Mouse (Mus musculus) testis, postnatal 14 days (tissue): ENCODE results near the gene Rad50.

Source experiments
- DNase-seq: peaks from one replicate; pipeline ENCODE4 v3.0.0; 2021; ENCODE audit warnings: low spot score

Rad50 gene

GRCm38 (mm10) chr11:53706934-53707717 is at the start of gene Rad50:
Gene Rad50, minus strand, starts transcription at chr11:53707319.
- peak; percentile 95 for DNase-seq

- no peak for DNase-seq
These were observed 48.0 kb upstream of the Rad50 start for GRCm38 (mm10) chr11:53755011-53755595.

- no peak for DNase-seq
These were observed 42.7 kb upstream of the Rad50 start for GRCm38 (mm10) chr11:53749716-53750352.

GRCm38 (mm10) chr11:53749306-53749705 is 42.2 kb upstream of the Rad50 start:
- no peak for DNase-seq

- DNase-seq: no peak
These were observed 41.5 kb upstream of the Rad50 start for GRCm38 (mm10) chr11:53748614-53749013.

- no peak for DNase-seq
These were observed 40.9 kb upstream of the Rad50 start for GRCm38 (mm10) chr11:53747985-53748384.

GRCm38 (mm10) chr11:53745260-53745659 is 38.1 kb upstream of the Rad50 start:
- DNase-seq: no peak

GRCm38 (mm10) chr11:53742353-53742752 is 35.2 kb upstream of the Rad50 start:
- DNase-seq: no peak

GRCm38 (mm10) chr11:53737573-53737946 is 30.4 kb upstream of the Rad50 start:
- DNase-seq: peak; percentile 61

GRCm38 (mm10) chr11:53736771-53737572 is 29.9 kb upstream of the Rad50 start:
- DNase-seq: peak; percentile 80

- peak; percentile 77 for DNase-seq
These were observed 28.6 kb upstream of the Rad50 start for GRCm38 (mm10) chr11:53735682-53736245.

GRCm38 (mm10) chr11:53734970-53735681 is 28.0 kb upstream of the Rad50 start:
- no peak for DNase-seq

GRCm38 (mm10) chr11:53734431-53734830 is 27.3 kb upstream of the Rad50 start:
- no peak for DNase-seq

- DNase-seq: no peak
These were observed 26.7 kb upstream of the Rad50 start for GRCm38 (mm10) chr11:53733824-53734223.

- DNase-seq: no peak
These were observed 25.1 kb upstream of the Rad50 start for GRCm38 (mm10) chr11:53732244-53732643.

GRCm38 (mm10) chr11:53731457-53731856 is 24.3 kb upstream of the Rad50 start:
- no peak for DNase-seq

- no peak for DNase-seq
These were observed 13.6 kb upstream of the Rad50 start, which contains the start of gene Il5 for GRCm38 (mm10) chr11:53720715-53721114. Gene Il5, plus strand, starts transcription at chr11:53720794.

GRCm38 (mm10) chr11:53719701-53720100 is 12.6 kb upstream of the Rad50 start:
- no peak for DNase-seq

- no peak for DNase-seq
These were observed 545 bp upstream of the Rad50 start for GRCm38 (mm10) chr11:53707718-53708009.

GRCm38 (mm10) chr11:53706236-53706933 is 734 bp downstream of the Rad50 start:
- DNase-seq: peak; percentile 73

GRCm38 (mm10) chr11:53699351-53699750 is 7.8 kb downstream of the Rad50 start:
- DNase-seq: peak; percentile 33
